Mouse (Mus musculus) kidney, embryonic 14.5 days (tissue): Measurements from ENCODE around the gene Kcna3. TPM values are rescaled to one million over a fixed set of nuclear protein-coding genes. Genes with fewer than 3 reads are reported as not detected.

ENCODE experiments used
- ATAC-seq: fragments of 200-750 bp; cut with Nextera tagmentation; 2 replicates; pipeline ENCODE4 v1.8.0; 2017; ENCODE audit warnings: moderate number of reproducible peaks, mild to moderate bottlenecking, moderate TSS enrichment, moderate library complexity; ENCODE audit not compliant: low FRiP score, low TSS enrichment
- H3K27ac ChIP-seq: fragments of 300-500 bp; sonication (generic); 2 replicates; pipeline ENCODE4 v1.5.1; 2014; ENCODE audit warnings: low read depth, mild to moderate bottlenecking, low read length, moderate library complexity, mixed read lengths
- H3K27me3 ChIP-seq: fragments of 300-500 bp; sonication (generic); 2 replicates; pipeline ENCODE4 v1.6.1; 2014; ENCODE audit warnings: mild to moderate bottlenecking, low read length; ENCODE audit not compliant: control insufficient read depth, insufficient read depth
- H3K36me3 ChIP-seq: fragments of 300-500 bp; sonication (generic); 2 replicates; pipeline ENCODE4 v1.6.1; 2014; ENCODE audit warnings: low read length, mixed read lengths; ENCODE audit not compliant: control insufficient read depth, insufficient read depth
- H3K4me1 ChIP-seq: fragments of 300-500 bp; sonication (generic); 2 replicates; pipeline ENCODE4 v1.6.1; 2014; ENCODE audit warnings: low read length, mixed read lengths; ENCODE audit not compliant: control insufficient read depth, insufficient read depth
- H3K4me2 ChIP-seq: fragments of 300-500 bp; sonication (generic); replicated peaks from 2 replicates; pipeline ENCODE4 v1.6.1; 2014; ENCODE audit warnings: low read depth, mild to moderate bottlenecking, low read length
- H3K4me3 ChIP-seq: fragments of 300-500 bp; sonication (generic); 2 replicates; pipeline ENCODE4 v1.5.1; 2014; ENCODE audit warnings: mild to moderate bottlenecking, low read length
- H3K9ac ChIP-seq: fragments of 300-500 bp; sonication (generic); 2 replicates; pipeline ENCODE4 v1.6.1; 2014; ENCODE audit warnings: low read depth, mild to moderate bottlenecking, low read length, moderate library complexity
- H3K9me3 ChIP-seq: fragments of 300-500 bp; sonication (generic); 2 replicates; pipeline ENCODE4 v1.6.1; 2016; ENCODE audit warnings: low read length; ENCODE audit not compliant: control insufficient read depth
- WGBS: fragments of 180-500 bp; shearing (Covaris S2); extraction: QIAGEN DNeasy Blood & Tissue Kit; methylation state at CpG from one replicate; pipeline ENCODE4 v1.1.7; 2014; 5-methylcytosine and 5-hydroxymethylcytosine counted together
- polyA plus RNA-seq: library from polyadenylated mRNA; unstranded; fragments of >200 nt; fragmentation: Nextera tagmentation; extraction: Ambion mirVana; gene quantifications from 2 replicates; pipeline ENCODE4 v1.2.1, GENCODE M21; 2014

Kcna3 gene
- 0.91 and 1.6 TPM in 2 replicates for polyA plus RNA-seq

GRCm38 (mm10) chr3:107035521-107036457 lies at the start of gene Kcna3:
Gene Kcna3 (plus strand): TSS chr3:107036169.
- Histone ChIP-seq H3K36me3 (no peaks in the 10 kb centered on the region), H3K9me3 (no peaks in the 10 kb centered on the region), H3K9ac (peak within 1 kb of the TSS; percentile 69), H3K27me3 (peaks cover 5% of the 10 kb centered on the region), H3K4me2 (peak within 1 kb of the TSS; percentile 89), H3K4me3 (peak within 1 kb of the TSS; percentile 63), H3K27ac (no peak within 1 kb of the TSS), H3K4me1 (no peaks in the 10 kb centered on the region)
- WGBS = under 1% methylated on average over 37 of the region's 80 CpGs
- peak; percentile 96 for ATAC-seq

DNA sequence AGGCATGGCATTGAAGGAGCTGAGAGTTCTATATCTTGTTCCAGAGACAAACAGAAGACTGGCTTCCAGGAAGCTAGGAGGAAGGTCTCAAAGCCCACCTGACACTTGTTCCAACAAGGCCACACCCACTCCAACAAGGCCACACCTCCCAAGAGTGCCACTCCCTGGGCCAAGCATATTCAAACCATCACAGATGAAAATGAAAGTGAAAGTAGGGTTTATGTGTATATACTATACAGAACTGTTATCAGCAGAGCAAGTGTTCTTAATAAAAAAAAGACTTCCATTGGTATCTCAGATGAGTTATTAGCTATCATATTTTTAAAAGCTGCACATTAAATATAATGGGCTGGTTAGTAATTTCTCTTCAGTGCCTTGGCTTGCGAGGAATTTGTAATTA lies 44.6 kb upstream of the Kcna3 start:
- WGBS = 88% methylated on average over 1 of the region's 1 CpGs
- Histone ChIP-seq H3K27ac (no peak overlapping the region), H3K4me1 (no peaks in the 10 kb centered on the region), H3K36me3 (no peaks in the 10 kb centered on the region), H3K4me2 (no peak overlapping the region), H3K27me3 (no peaks in the 10 kb centered on the region), H3K9ac (no peak overlapping the region), H3K4me3 (no peak overlapping the region), H3K9me3 (no peaks in the 10 kb centered on the region)
- no peak for ATAC-seq

GRCm38 (mm10) chr3:106995347-106995746 lies 40.6 kb upstream of the Kcna3 start:
- H3K9me3 ChIP-seq = no peaks in the 10 kb centered on the region
- WGBS = 31% methylated on average over 1 of the region's 1 CpGs
- no peak overlapping the region for H3K4me3 ChIP-seq
- no peak overlapping the region for H3K4me2 ChIP-seq
- ATAC-seq = peak; percentile 75; the same call in 1 of the 2 replicates
- H3K27me3 ChIP-seq = no peaks in the 10 kb centered on the region
- H3K27ac ChIP-seq = no peak overlapping the region
- no peaks in the 10 kb centered on the region for H3K4me1 ChIP-seq
- no peak overlapping the region for H3K9ac ChIP-seq
- no peaks in the 10 kb centered on the region for H3K36me3 ChIP-seq

- H3K9me3 ChIP-seq = no peaks in the 10 kb centered on the region
- no peaks in the 10 kb centered on the region for H3K27me3 ChIP-seq
- no peaks in the 10 kb centered on the region for H3K4me1 ChIP-seq
- no peak overlapping the region for H3K4me2 ChIP-seq
- no peak overlapping the region for H3K27ac ChIP-seq
- no peak for ATAC-seq
- no peak overlapping the region for H3K4me3 ChIP-seq
- WGBS = 79% methylated on average over 2 of the region's 2 CpGs
- no peak overlapping the region for H3K9ac ChIP-seq
- no peaks in the 10 kb centered on the region for H3K36me3 ChIP-seq
Measured at GRCm38 (mm10) chr3:106996186-106996585, 39.8 kb upstream of the Kcna3 start.

- H3K9ac ChIP-seq = no peak overlapping the region
- no peaks in the 10 kb centered on the region for H3K9me3 ChIP-seq
- H3K36me3 ChIP-seq = no peaks in the 10 kb centered on the region
- 66% methylated on average over 1 of the region's 1 CpGs for WGBS
- H3K27ac ChIP-seq = no peak overlapping the region
- no peak overlapping the region for H3K4me3 ChIP-seq
- H3K27me3 ChIP-seq = no peaks in the 10 kb centered on the region
- H3K4me1 ChIP-seq = no peaks in the 10 kb centered on the region
- no peak overlapping the region for H3K4me2 ChIP-seq
- no peak for ATAC-seq
Measured at GRCm38 (mm10) chr3:106998370-106998769, 37.6 kb upstream of the Kcna3 start.

DNA sequence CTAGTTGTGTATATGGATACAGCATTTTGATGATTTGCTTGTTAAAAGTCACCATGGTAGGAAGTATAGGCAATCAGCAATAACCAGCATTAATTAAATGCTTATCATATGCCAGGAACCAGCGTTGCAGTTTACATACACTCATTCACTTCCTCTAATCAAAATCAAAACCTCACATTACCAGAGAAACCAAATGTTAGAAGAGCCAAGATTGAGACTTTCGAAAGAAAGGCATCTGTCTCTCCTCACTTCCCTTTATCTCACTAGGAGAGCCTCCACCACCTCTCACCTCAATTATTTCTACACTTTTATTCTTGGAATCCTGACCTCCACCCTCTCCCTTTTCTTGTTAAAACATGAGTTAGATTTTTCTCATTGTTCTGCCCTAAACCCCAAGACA lies 35.8 kb upstream of the Kcna3 start:
- no peak overlapping the region for H3K4me3 ChIP-seq
- no peaks in the 10 kb centered on the region for H3K4me1 ChIP-seq
- H3K9me3 ChIP-seq = no peaks in the 10 kb centered on the region
- no peak overlapping the region for H3K4me2 ChIP-seq
- no peaks in the 10 kb centered on the region for H3K27me3 ChIP-seq
- H3K9ac ChIP-seq = no peak overlapping the region
- WGBS = 82% methylated on average over 2 of the region's 2 CpGs
- H3K27ac ChIP-seq = no peak overlapping the region
- no peak for ATAC-seq
- H3K36me3 ChIP-seq = no peaks in the 10 kb centered on the region

GRCm38 (mm10) chr3:107002249-107003123 lies 33.5 kb upstream of the Kcna3 start:
- no peak for ATAC-seq
- H3K4me3 ChIP-seq = no peak overlapping the region
- no peak overlapping the region for H3K27ac ChIP-seq
- H3K9ac ChIP-seq = no peak overlapping the region
- H3K27me3 ChIP-seq = no peaks in the 10 kb centered on the region
- no peaks in the 10 kb centered on the region for H3K36me3 ChIP-seq
- H3K4me1 ChIP-seq = no peaks in the 10 kb centered on the region
- H3K4me2 ChIP-seq = no peak overlapping the region
- 82% methylated on average over 8 of the region's 8 CpGs for WGBS
- no peaks in the 10 kb centered on the region for H3K9me3 ChIP-seq

DNA sequence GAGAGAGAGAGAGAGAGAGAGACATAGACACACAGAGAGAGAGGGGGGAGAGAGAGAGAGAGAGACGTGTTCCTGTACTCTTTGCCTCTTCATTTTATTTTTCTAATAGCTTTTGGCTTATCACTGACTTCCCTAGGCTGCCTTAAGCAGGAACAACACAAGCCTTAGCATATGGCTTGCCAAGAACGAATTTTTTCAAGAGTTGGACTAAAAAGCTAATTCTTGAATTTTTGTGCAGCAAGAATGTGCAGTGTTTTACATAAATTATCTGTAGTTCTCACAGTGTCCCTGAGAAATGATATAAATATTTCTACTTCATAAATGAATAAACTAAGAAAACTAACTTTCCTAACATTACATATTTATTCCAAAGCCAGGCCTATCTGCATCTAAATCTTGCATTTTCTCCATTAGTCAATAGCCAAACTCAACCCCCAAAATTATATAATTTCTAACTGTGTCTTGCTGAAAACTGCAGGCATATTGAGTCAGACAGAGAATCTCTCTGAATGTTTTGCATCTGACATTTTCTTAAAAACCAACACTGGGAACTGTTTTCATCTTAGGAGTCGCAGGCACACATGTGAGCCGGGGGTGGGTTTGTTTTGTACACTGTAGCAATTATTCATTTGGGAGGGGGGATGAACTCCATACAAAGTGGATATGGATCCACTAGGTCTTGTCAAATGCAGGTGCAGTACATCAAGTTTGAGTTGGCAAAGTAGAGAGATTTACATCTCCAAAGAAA lies 26.5 kb upstream of the Kcna3 start:
- Histone ChIP-seq H3K9me3 (no peaks in the 10 kb centered on the region), H3K36me3 (no peaks in the 10 kb centered on the region), H3K4me3 (no peak overlapping the region), H3K27me3 (no peaks in the 10 kb centered on the region), H3K4me1 (no peaks in the 10 kb centered on the region), H3K4me2 (no peak overlapping the region), H3K9ac (no peak overlapping the region), H3K27ac (no peak overlapping the region)
- WGBS = 71% methylated on average over 4 of the region's 4 CpGs
- ATAC-seq = no peak
